Mouse (Mus musculus) olfactory bulb, adult 2 months (tissue): ENCODE measurements around the gene Wnt10b. TPM values are rescaled to one million over a fixed set of nuclear protein-coding genes. Genes with fewer than 3 reads are reported as not detected.

Experiments
- H3K27ac ChIP-seq: fragments of 200-500 bp; 2 replicates; pipeline ENCODE4 v1.5.1; 2012; ENCODE audit warnings: low read depth, low read length; ENCODE audit not compliant: insufficient read depth
- H3K4me1 ChIP-seq: fragments of 200-500 bp; 2 replicates; pipeline ENCODE4 v1.6.1; 2012; ENCODE audit warnings: low read length; ENCODE audit not compliant: control insufficient read depth, insufficient read depth
- H3K4me3 ChIP-seq: fragments of 200-500 bp; 2 replicates; pipeline ENCODE4 v1.5.1; 2012; ENCODE audit warnings: mild to moderate bottlenecking, low read depth, low read length, moderate library complexity; ENCODE audit not compliant: insufficient read depth
- CTCF ChIP-seq: fragments of 200-500 bp; IDR thresholded peaks from 2 replicates; pipeline ENCODE4 v1.5.1; 2012; ENCODE audit warnings: low read depth, mild to moderate bottlenecking, low read length, moderate library complexity; ENCODE audit not compliant: insufficient read depth
- POLR2A ChIP-seq: fragments of 200-500 bp; IDR thresholded peaks from 2 replicates; pipeline ENCODE4 v1.6.1; 2012; ENCODE audit warnings: mild to moderate bottlenecking, low read depth, low read length, moderate library complexity; ENCODE audit not compliant: insufficient read depth
- WGBS: fragments of 180-500 bp; shearing (Covaris S2); methylation state at CpG from one replicate; pipeline ENCODE4 v1.1.7; 2018; 5-methylcytosine and 5-hydroxymethylcytosine counted together
- polyA plus RNA-seq: library from polyadenylated mRNA; stranded (reverse); fragments of >200 nt; gene quantifications from 2 replicates; pipeline ENCODE4 v1.2.4, GENCODE M21; 2012; ENCODE audit warnings: low replicate concordance; ENCODE audit not compliant: missing spikeins, insufficient read depth, insufficient read length

Wnt10b gene
- polyA plus RNA-seq, 1 experiment, result not detected

- Histone ChIP-seq H3K4me1 (peaks cover 32% of the 10 kb centered on the region), H3K4me3 (no peak overlapping the region), H3K27ac (no peak overlapping the region)
- no peak for TF ChIP-seq POLR2A
- WGBS, result 61% methylated on average over 8 of the region's 8 CpGs
These were observed 35.1 kb downstream of the Wnt10b start for GRCm38 (mm10) chr15:98742766-98743428.

- no peak for TF ChIP-seq CTCF
- no peak for TF ChIP-seq POLR2A
- peaks cover 27% of the 10 kb centered on the region for H3K4me1 ChIP-seq
- WGBS, result 74% methylated on average over 8 of the region's 8 CpGs
- no peak overlapping the region for H3K27ac ChIP-seq
- no peak overlapping the region for H3K4me3 ChIP-seq
These were observed 37.7 kb downstream of the Wnt10b start for GRCm38 (mm10) chr15:98740219-98740618.

GRCm38 (mm10) chr15:98738796-98739195 is 39.2 kb downstream of the Wnt10b start:
- Histone ChIP-seq H3K4me1 (peaks cover 20% of the 10 kb centered on the region), H3K4me3 (no peak overlapping the region), H3K27ac (no peak overlapping the region)
- TF ChIP-seq CTCF (no peak), POLR2A (no peak)
- 69% methylated on average over 4 of the region's 4 CpGs for WGBS

- Histone ChIP-seq H3K4me1 (peaks cover 13% of the 10 kb centered on the region), H3K4me3 (no peak overlapping the region), H3K27ac (no peak overlapping the region)
- TF ChIP-seq POLR2A (no peak), CTCF (no peak)
These were observed 40.1 kb downstream of the Wnt10b start for GRCm38 (mm10) chr15:98737881-98738280.

- H3K4me3 ChIP-seq, result no peak overlapping the region
- WGBS, result 86% methylated on average over 10 of the region's 10 CpGs
- no peak for TF ChIP-seq POLR2A
- TF ChIP-seq CTCF, result no peak
- no peak overlapping the region for H3K27ac ChIP-seq
- H3K4me1 ChIP-seq, result peaks cover 13% of the 10 kb centered on the region
These were observed 41.4 kb downstream of the Wnt10b start for GRCm38 (mm10) chr15:98736521-98736920.

GRCm38 (mm10) chr15:98733976-98734566 is 43.9 kb downstream of the Wnt10b start:
- H3K4me1 ChIP-seq, result 0 out of 2 replicates have a peak, but pooled peaks cover 4% of the 10 kb centered on the region
- no peak overlapping the region for H3K27ac ChIP-seq
- H3K4me3 ChIP-seq, result no peak overlapping the region
- no peak for TF ChIP-seq POLR2A
- no peak for TF ChIP-seq CTCF
- 85% methylated on average over 5 of the region's 5 CpGs for WGBS

- Histone ChIP-seq H3K4me1 (peaks cover 4% of the 10 kb centered on the region; the same call in 1 of the 2 replicates), H3K4me3 (no peak overlapping the region), H3K27ac (no peak overlapping the region)
- 70% methylated on average over 6 of the region's 6 CpGs for WGBS
- no peak for TF ChIP-seq CTCF
- no peak for TF ChIP-seq POLR2A
These were observed 44.6 kb downstream of the Wnt10b start for GRCm38 (mm10) chr15:98733370-98733769.

- Histone ChIP-seq H3K27ac (no peak overlapping the region), H3K4me3 (no peak overlapping the region), H3K4me1 (peaks cover 16% of the 10 kb centered on the region)
- TF ChIP-seq CTCF (no peak), POLR2A (no peak)
- 59% methylated on average over 8 of the region's 8 CpGs for WGBS
These were observed 45.9 kb downstream of the Wnt10b start for GRCm38 (mm10) chr15:98732006-98732531.

- no peak for TF ChIP-seq CTCF
- WGBS, result 69% methylated on average over 6 of the region's 6 CpGs
- peaks cover 18% of the 10 kb centered on the region for H3K4me1 ChIP-seq
- no peak overlapping the region for H3K27ac ChIP-seq
- no peak overlapping the region for H3K4me3 ChIP-seq
These were observed 47.2 kb downstream of the Wnt10b start for GRCm38 (mm10) chr15:98730790-98731189.
